Mouse (Mus musculus) midbrain, embryonic 13.5 days (tissue): ENCODE data around the gene Lrrc73. TPM values are rescaled to one million over a fixed set of nuclear protein-coding genes. Genes with fewer than 3 reads are reported as not detected.

Source experiments
- ATAC-seq: fragments of 200-750 bp; cut with Nextera tagmentation; 2 replicates; pipeline ENCODE4 v1.8.0; 2017; ENCODE audit warnings: mild to moderate bottlenecking, moderate TSS enrichment, moderate library complexity
- H3K27ac ChIP-seq: fragments of 300-500 bp; sonication (generic); 2 replicates; pipeline ENCODE4 v1.5.1; 2015; ENCODE audit warnings: inconsistent platforms, mild to moderate bottlenecking, moderate library complexity
- H3K27me3 ChIP-seq: fragments of 300-500 bp; sonication (generic); 2 replicates; pipeline ENCODE4 v1.6.1; 2015; ENCODE audit warnings: mild to moderate bottlenecking, inconsistent platforms
- H3K36me3 ChIP-seq: fragments of 300-500 bp; sonication (generic); 2 replicates; pipeline ENCODE4 v1.6.1; 2015; ENCODE audit warnings: mild to moderate bottlenecking, inconsistent platforms
- H3K4me1 ChIP-seq: fragments of 300-500 bp; sonication (generic); replicated peaks from 2 replicates; pipeline ENCODE4 v1.6.1; 2015; ENCODE audit warnings: inconsistent platforms
- H3K4me2 ChIP-seq: fragments of 300-500 bp; sonication (generic); replicated peaks from 2 replicates; pipeline ENCODE4 v1.6.1; 2015; ENCODE audit warnings: moderate library complexity, mild to moderate bottlenecking, inconsistent platforms
- H3K4me3 ChIP-seq: fragments of 300-500 bp; sonication (generic); replicated peaks from 2 replicates; pipeline ENCODE4 v1.5.1; 2015; ENCODE audit warnings: mild to moderate bottlenecking, inconsistent platforms
- H3K9ac ChIP-seq: fragments of 300-500 bp; sonication (generic); replicated peaks from 2 replicates; pipeline ENCODE4 v1.6.1; 2015; ENCODE audit warnings: mild to moderate bottlenecking, inconsistent platforms
- H3K9me3 ChIP-seq: fragments of 300-500 bp; sonication (generic); 2 replicates; pipeline ENCODE4 v1.6.1; 2016; ENCODE audit warnings: mild to moderate bottlenecking, inconsistent platforms
- WGBS: fragments of 180-500 bp; shearing (Covaris S2); methylation state at CpG from one replicate; pipeline ENCODE4 v1.1.7; 2015; 5-methylcytosine and 5-hydroxymethylcytosine counted together
- polyA plus RNA-seq: library from polyadenylated mRNA; unstranded; fragments of >200 nt; fragmentation: Nextera tagmentation; extraction: Ambion mirVana; gene quantifications from 2 replicates; pipeline ENCODE4 v1.2.1, GENCODE M21; 2015

Gene Lrrc73
- polyA plus RNA-seq, 1 experiment from 2014 or later, result 7.5 TPM

DNA sequence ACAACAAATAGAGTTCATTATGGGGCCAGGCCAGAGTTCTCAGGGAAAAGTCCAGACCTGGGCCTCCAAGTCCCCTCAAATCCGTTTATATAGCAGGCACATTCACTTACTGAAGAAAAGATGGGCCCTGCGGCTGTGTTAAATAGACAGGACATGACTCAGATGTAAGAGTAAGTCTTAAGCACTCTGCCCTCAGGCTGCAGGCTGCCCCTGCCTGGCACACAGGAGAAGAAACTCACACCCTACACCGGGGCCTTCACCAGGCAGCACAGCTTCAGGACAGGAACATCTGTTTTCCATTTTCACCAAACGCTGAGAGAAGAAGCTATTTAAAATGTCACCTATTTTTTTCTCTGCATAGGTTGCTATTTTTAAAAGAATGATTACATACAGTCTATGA lies 24.3 kb downstream of the Lrrc73 start:
- Histone ChIP-seq H3K9me3 (no peaks in the 10 kb centered on the region), H3K36me3 (peaks cover 19% of the 10 kb centered on the region), H3K27ac (no peak overlapping the region), H3K4me3 (no peak overlapping the region), H3K4me1 (peaks cover 15% of the 10 kb centered on the region), H3K27me3 (no peaks in the 10 kb centered on the region), H3K9ac (no peak overlapping the region), H3K4me2 (no peak overlapping the region)
- 85% methylated on average over 4 of the region's 4 CpGs for WGBS
- no peak for ATAC-seq

GRCm38 (mm10) chr17:46278011-46278765 lies 24.9 kb downstream of the Lrrc73 start:
- no peak overlapping the region for H3K4me2 ChIP-seq
- peaks cover 18% of the 10 kb centered on the region for H3K4me1 ChIP-seq
- ATAC-seq, result no peak
- H3K36me3 ChIP-seq, result peaks cover 19% of the 10 kb centered on the region
- no peaks in the 10 kb centered on the region for H3K27me3 ChIP-seq
- H3K27ac ChIP-seq, result no peak overlapping the region
- 91% methylated on average over 12 of the region's 12 CpGs for WGBS
- no peak overlapping the region for H3K9ac ChIP-seq
- H3K4me3 ChIP-seq, result no peak overlapping the region
- no peaks in the 10 kb centered on the region for H3K9me3 ChIP-seq

DNA sequence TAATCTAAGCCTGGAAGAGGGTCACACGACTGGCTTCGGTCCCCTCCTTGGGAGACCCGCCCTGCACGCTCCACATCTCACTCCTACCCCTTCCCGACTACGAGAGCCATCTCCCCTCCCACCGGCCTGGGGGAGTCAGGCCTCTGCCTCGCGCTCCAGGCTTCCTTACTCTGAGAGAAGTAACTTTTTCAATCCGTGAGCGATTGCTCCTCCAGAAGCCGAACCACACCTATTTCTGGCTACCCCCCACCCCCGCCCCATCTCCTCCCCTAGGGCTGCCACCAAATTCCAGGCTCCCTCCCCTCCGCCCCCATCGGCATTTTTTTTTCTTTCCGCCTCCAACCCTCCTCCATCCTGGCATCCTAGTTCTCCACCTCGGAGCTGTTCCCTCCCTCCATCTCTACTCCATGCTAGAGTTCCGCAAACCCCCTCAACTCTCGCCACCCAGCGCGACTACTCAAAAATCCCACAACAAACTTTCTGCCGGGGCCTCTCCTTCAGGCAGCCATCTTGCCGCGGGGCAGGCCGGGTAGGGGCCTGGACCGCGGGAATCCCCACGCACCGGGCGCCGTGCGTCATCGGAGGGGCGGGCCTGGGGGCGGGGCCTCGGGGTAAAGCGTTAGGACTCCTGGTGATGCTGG lies 29.3 kb downstream of the Lrrc73 start, which contains the start of gene Tjap1:
Gene Tjap1, minus strand, starts transcription at position 544 of the 641 bp plus-strand sequence.
- H3K36me3 ChIP-seq, result peaks cover 16% of the 10 kb centered on the region
- WGBS, result under 1% methylated on average over 37 of the region's 37 CpGs
- H3K4me3 ChIP-seq, result peak within 1 kb of the TSS; percentile 56
- H3K4me1 ChIP-seq, result peaks cover 24% of the 10 kb centered on the region
- peak within 1 kb of the TSS; percentile 78 for H3K9ac ChIP-seq
- peak; percentile 97 for ATAC-seq
- no peaks in the 10 kb centered on the region for H3K9me3 ChIP-seq
- peak within 1 kb of the TSS; percentile 91 for H3K4me2 ChIP-seq
- H3K27me3 ChIP-seq, result no peaks in the 10 kb centered on the region
- peak within 1 kb of the TSS; percentile 14; the same call in 1 of the 2 replicates for H3K27ac ChIP-seq

DNA sequence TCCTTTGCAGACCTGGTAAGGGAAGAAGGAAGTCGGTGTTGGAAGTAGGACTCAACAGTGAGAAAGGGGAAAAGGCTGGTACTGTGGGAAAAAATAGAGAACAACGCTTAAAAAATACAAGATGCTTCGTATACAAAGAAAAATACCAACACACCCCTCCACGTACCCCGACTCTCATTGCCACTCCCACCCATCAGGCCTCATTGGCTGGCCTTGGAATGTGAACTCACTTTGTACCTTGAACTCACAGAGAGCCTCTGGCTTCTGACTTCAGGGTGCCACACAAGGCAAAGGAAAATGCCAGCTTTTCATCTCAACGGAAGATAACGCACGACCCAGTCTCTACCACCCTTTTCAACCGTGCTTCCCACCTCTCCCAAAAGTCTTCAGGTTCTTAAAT lies 29.8 kb downstream of the Lrrc73 start:
- H3K27ac ChIP-seq, result 0 out of 2 replicates have a peak overlapping the region, but pooled peaks have one; percentile 14
- ATAC-seq, result no peak
- peak overlapping the region; percentile 56 for H3K4me3 ChIP-seq
- WGBS, result 26% methylated on average over 9 of the region's 9 CpGs
- H3K4me2 ChIP-seq, result peak overlapping the region; percentile 91
- H3K36me3 ChIP-seq, result peaks cover 12% of the 10 kb centered on the region
- H3K9me3 ChIP-seq, result no peaks in the 10 kb centered on the region
- H3K4me1 ChIP-seq, result peaks cover 28% of the 10 kb centered on the region
- H3K27me3 ChIP-seq, result no peaks in the 10 kb centered on the region
- H3K9ac ChIP-seq, result no peak overlapping the region; the same call in 1 of the 2 replicates

GRCm38 (mm10) chr17:46283911-46284310 lies 30.6 kb downstream of the Lrrc73 start:
- Histone ChIP-seq H3K36me3 (0 out of 2 replicates have a peak, but pooled peaks cover 6% of the 10 kb centered on the region), H3K9ac (no peak overlapping the region), H3K27me3 (no peaks in the 10 kb centered on the region), H3K27ac (no peak overlapping the region), H3K4me1 (peaks cover 28% of the 10 kb centered on the region), H3K4me3 (no peak overlapping the region), H3K9me3 (no peaks in the 10 kb centered on the region), H3K4me2 (no peak overlapping the region)
- ATAC-seq, result no peak
- WGBS, result 87% methylated on average over 8 of the region's 8 CpGs

DNA sequence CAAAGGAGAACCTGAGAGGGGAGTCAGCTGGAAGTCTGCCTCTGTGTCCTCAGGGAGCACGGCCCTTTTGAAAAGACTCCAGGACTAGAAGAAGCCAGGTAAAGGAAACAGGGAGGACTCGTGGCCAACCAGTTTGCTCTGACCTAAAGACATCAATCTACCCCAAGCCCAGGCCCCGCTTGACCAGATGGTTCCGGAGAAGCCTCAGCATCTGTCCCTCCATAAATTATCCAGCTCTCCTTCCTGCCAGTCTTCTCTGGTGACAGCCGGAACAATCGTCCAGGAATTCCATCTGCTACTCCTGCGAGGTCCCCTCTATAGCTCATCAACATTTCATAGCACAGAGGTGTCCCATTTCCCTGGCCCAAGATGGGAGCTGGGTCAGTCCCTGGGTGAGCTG lies 31.3 kb downstream of the Lrrc73 start:
- H3K27ac ChIP-seq, result no peak overlapping the region
- peaks cover 28% of the 10 kb centered on the region for H3K4me1 ChIP-seq
- H3K9ac ChIP-seq, result no peak overlapping the region; the same call in 1 of the 2 replicates
- WGBS, result 62% methylated on average over 7 of the region's 7 CpGs
- H3K27me3 ChIP-seq, result no peaks in the 10 kb centered on the region
- H3K9me3 ChIP-seq, result no peaks in the 10 kb centered on the region
- no peak for ATAC-seq
- H3K36me3 ChIP-seq, result no peaks in the 10 kb centered on the region
- H3K4me2 ChIP-seq, result no peak overlapping the region
- no peak overlapping the region for H3K4me3 ChIP-seq

GRCm38 (mm10) chr17:46285407-46285806 lies 32.1 kb downstream of the Lrrc73 start:
- Histone ChIP-seq H3K27me3 (no peaks in the 10 kb centered on the region), H3K4me1 (peaks cover 28% of the 10 kb centered on the region), H3K9me3 (no peaks in the 10 kb centered on the region)

GRCm38 (mm10) chr17:46287678-46288095 lies 34.4 kb downstream of the Lrrc73 start:
- Histone ChIP-seq H3K9ac (no peak overlapping the region), H3K36me3 (no peaks in the 10 kb centered on the region), H3K4me1 (peaks cover 13% of the 10 kb centered on the region), H3K4me2 (no peak overlapping the region), H3K9me3 (no peaks in the 10 kb centered on the region), H3K4me3 (no peak overlapping the region), H3K27me3 (no peaks in the 10 kb centered on the region), H3K27ac (no peak overlapping the region)
- no peak for ATAC-seq
- WGBS, result 58% methylated on average over 11 of the region's 11 CpGs

More at GRCm38 (mm10) chr17:46285407-46285806, 32.1 kb downstream of the Lrrc73 start:
- no peak overlapping the region for H3K4me2 ChIP-seq
- H3K9ac ChIP-seq, result no peak overlapping the region
- H3K27ac ChIP-seq, result no peak overlapping the region
- H3K4me3 ChIP-seq, result no peak overlapping the region
- no peaks in the 10 kb centered on the region for H3K36me3 ChIP-seq
- WGBS, result 77% methylated on average over 6 of the region's 6 CpGs
- ATAC-seq, result no peak

DNA sequence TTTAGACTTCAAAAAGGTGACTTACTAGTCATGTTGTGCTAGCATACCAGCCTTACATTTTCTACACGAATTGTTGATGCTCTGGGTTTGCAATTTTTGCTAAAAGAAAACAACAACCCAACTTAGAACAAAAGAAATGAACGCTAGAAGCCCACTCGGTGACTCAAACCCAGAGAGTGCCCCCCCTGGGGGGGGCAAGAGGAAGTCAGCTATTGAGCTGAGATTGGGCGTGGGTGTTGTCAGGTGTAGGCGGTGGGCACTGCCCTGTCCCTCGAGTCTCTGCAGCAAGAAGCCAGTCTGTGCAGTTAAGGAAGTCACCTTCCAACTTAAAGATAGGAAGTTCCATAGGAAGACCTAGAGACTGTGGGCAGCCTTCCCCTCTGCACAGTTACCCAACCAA lies 43.3 kb downstream of the Lrrc73 start:
- ATAC-seq, result no peak
- Histone ChIP-seq H3K4me2 (peak overlapping the region; percentile 99), H3K27me3 (peaks cover 68% of the 10 kb centered on the region), H3K36me3 (no peaks in the 10 kb centered on the region), H3K9me3 (no peaks in the 10 kb centered on the region), H3K4me3 (peak overlapping the region; percentile 75), H3K27ac (peak overlapping the region; percentile 68; the same call in 1 of the 2 replicates), H3K9ac (no peak overlapping the region), H3K4me1 (peaks cover 19% of the 10 kb centered on the region)
- WGBS, result 50% methylated on average over 6 of the region's 6 CpGs

GRCm38 (mm10) chr17:46297028-46297363 lies 43.7 kb downstream of the Lrrc73 start:
- 11% methylated on average over 6 of the region's 6 CpGs for WGBS
- ATAC-seq, result peak; percentile 5; the same call in 1 of the 2 replicates
- peak overlapping the region; percentile 68 for H3K27ac ChIP-seq

DNA sequence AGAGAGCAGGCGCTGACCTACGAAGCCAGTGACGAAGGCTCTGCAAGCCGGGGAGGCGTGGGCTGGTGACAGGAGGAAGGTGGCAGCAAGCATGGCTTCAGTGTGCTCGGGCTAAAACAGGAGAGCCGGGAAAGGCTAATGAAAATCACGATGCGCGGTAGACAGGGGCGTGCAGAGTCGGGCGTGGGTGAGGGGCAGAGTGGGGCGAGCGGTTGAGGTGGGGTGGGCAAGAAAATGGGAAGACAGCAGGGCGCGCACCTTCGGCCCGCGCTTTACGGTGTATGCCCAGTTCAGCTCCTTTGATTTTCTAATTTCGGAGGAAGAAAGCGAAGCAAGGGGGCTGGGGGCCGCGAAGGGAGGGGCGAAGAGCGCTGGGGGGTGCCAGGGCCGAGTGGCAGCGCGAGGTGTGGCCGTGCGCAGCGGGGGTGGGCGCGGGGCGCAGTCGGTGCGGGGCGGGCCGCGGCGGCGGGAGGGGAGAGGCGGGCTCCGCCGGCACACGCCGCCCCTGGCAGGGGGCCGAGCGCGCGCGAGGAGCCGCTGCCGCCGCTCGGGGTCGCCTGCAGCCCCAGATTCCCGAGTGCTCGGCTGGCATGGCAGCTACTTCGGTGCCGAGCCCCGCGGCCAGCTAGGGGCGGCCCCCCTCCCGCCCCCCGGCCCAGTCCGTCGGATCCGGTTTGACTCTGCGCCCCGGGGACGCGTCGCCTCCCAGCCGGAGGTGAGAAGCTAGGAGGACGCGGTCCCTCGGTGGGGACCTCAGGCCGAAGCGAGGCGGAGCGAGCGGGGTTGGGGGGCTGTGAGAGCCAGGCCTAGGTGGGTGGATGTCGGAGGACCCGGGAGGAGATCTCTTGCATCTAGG lies 44.3 kb downstream of the Lrrc73 start, which contains the start of gene Dlk2:
Gene Dlk2, plus strand, starts transcription at position 58 of the 856 bp plus-strand sequence.
- 0% methylated on average over 73 of the region's 86 CpGs for WGBS
- peak within 1 kb of the TSS; percentile 80 for H3K9ac ChIP-seq
- ATAC-seq, result peak; percentile 58
- H3K9me3 ChIP-seq, result no peaks in the 10 kb centered on the region
- peak within 1 kb of the TSS; percentile 75 for H3K4me3 ChIP-seq
- H3K27ac ChIP-seq, result peak within 1 kb of the TSS; percentile 68
- peaks cover 19% of the 10 kb centered on the region for H3K4me1 ChIP-seq
- H3K36me3 ChIP-seq, result peaks cover 8% of the 10 kb centered on the region; the same call in 1 of the 2 replicates
- peaks cover 69% of the 10 kb centered on the region for H3K27me3 ChIP-seq
- peak within 1 kb of the TSS; percentile 99 for H3K4me2 ChIP-seq

More at GRCm38 (mm10) chr17:46297028-46297363, 43.7 kb downstream of the Lrrc73 start:
- Histone ChIP-seq H3K9me3 (no peaks in the 10 kb centered on the region), H3K4me2 (peak overlapping the region; percentile 99), H3K27me3 (peaks cover 69% of the 10 kb centered on the region), H3K4me1 (peaks cover 19% of the 10 kb centered on the region), H3K36me3 (peaks cover 2% of the 10 kb centered on the region; the same call in 1 of the 2 replicates), H3K9ac (peak overlapping the region; percentile 80; the same call in 1 of the 2 replicates), H3K4me3 (peak overlapping the region; percentile 75)
